Mouse (Mus musculus): ENCODE measurements around the gene Ly9. TPM values are rescaled to one million over a fixed set of nuclear protein-coding genes. Genes with fewer than 3 reads are reported as not detected.

Gene Ly9
- polyA plus RNA-seq, 2 experiments from 2014 or later = 45.6 to 82.3 TPM

DNA sequence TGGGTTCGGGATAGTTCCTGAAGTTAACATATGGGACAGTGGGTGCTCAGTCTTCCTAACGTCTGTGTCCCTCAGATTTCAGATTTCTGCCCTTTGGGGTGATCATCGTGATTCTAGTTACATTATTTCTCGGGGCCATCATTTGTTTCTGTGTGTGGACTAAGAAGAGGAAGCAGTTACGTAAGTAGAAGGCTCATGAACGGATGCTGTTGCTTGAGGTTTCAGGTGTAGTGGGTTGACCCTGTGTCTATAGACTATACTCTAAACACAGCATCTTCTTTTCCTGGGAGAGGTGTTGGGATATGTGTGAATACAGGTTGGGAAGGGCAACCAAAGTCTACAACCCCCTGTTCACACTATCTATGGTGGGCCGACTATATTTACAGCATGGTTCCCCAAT is 30.0 kb downstream of the Ly9 start:
- ATAC-seq = no peak

DNA sequence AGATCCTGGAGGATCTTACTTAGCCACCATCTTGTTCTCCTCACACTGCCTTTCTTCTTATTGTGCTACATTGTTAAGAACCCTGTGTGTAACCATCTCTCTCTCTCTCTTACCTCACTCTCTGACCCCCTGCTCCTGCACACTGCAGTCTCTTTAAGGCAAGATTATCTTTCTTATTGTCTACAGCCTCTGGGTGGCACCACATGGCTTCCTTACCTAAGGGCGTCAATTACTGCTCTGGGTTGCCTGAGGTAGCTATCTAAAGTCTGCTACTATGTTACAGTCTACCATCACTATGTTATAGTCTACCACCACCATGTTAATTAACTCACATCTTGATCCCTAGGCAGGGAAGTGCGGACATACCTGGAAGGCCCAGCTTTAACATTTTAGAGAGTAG is 38.8 kb downstream of the Ly9 start:
- ATAC-seq = no peak

DNA sequence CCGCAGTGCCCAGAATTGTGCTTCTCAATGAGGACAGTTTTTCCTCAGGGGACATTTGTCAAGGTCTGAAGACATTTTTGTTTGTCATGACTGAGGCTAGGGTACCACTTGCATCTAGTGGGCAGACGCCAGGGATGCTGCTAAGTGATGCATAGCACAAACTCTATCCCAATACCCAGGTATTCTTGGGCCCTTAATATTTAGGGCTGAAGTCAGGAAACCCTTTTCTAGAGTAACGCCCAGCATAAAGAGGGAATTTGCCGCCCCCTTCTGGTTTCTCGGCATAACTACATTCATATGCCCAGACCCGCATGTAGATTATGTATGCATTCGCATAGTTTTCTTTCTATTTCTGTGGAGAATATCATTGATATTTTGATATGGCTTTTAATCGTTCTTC is 40.4 kb downstream of the Ly9 start:
- peak; percentile 71 for ATAC-seq

DNA sequence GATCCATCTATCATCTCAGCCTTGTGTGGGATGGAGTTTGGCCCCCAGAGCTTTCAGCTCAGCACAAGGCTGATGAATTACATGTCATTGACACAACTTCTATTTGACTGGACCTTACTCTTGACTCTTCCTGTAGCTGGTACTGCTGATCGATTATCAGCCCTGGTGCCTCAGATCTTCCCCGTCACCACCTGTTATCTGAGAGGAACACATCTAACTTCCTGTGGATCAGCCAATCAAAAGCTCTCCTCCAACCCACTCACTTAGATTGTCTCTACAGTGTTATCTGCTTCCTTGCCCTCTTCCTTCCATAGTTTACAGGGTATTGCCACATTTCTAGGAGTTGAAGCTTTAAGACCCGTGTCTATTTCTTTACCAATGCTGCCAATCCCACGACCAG is 41.3 kb downstream of the Ly9 start:
- peak; percentile 21 for ATAC-seq

DNA sequence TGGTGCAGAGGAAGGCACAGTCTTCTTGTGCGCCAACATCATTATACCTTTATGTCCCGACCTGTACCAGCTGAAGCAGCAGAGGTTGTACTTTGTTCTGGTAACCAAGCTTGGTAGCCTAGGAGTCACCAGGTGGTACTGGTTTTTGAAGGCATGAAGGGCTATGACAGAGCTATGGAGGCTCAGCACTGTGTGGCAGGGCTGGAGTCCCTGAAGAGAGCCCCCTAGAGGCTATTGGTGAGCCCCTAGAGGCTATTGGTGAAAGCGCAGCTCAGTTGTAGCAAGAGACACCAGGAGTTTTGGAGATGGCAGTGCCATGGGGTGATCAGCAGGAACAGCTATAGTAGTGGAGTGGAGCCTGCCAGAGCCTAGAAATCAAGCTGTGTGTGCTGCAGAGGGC is 43.0 kb downstream of the Ly9 start:
- ATAC-seq = peak; percentile 73

DNA sequence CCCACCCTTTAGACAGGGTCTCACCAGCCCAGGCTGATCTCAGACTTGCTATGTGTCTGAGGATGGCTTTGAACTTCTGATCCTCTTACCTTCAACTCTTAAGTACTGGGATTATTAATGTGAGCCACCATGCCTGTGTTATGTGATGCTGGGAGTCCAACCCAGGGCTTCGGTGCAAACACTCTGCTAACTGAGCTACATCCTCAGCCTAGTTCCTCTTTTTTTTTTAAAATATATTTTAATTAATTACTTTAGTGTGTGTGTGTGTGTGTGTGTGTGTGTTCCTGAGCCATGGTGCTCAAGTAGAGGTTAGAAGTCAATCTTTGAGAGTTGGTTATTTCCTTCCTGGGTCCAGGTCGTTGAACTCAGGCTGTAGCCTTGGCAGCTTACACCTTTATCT is 44.2 kb downstream of the Ly9 start:
- no peak for ATAC-seq

DNA sequence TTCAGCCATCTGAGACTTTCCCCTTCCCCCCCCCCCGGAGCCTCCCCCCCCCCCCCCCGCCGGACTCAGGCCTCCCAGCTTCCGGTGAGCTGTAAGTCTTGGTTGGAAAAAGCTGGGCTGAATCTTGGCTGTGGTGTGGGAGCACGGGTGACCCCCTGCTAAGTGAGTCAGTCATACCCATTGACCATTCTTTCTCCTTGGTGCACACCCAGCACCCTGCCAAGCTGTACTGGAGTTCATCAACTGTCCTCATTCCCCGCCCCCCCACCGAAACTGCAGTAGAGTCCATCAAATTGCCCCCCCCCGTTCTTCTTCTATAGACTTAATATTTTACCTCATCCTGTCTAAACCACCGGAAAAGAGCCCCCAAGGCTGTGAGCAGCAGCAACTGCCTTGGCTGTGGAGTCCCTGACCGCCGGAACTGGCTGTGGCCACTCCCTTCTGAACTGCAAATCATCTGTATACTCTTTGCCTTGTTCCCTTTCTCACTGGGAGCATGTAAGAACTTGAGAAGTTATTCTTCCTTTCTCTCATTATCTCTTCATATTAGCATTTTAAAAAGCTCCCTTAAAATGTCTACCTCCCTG is 45.5 kb downstream of the Ly9 start:
- ATAC-seq = no peak

DNA sequence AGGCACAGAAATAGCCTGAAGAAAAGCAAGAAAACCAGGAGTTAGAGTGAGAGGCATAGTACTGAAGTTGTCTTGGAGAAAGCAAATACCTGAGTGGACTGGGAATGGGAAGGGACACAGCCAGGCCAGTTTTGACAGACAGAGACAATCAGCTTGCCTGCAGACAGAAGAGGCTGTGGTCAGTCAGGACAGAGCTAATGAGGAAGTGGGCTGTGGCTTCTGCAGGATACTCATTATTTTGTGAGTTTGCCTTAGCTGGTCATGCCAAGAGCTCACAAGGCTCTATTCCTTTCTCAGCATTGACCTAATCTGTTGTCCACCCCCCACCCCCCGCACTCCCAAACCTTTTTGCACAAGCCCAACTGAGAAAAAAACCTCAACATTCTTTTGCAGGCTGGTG is 46.0 kb downstream of the Ly9 start:
- no peak for ATAC-seq

DNA sequence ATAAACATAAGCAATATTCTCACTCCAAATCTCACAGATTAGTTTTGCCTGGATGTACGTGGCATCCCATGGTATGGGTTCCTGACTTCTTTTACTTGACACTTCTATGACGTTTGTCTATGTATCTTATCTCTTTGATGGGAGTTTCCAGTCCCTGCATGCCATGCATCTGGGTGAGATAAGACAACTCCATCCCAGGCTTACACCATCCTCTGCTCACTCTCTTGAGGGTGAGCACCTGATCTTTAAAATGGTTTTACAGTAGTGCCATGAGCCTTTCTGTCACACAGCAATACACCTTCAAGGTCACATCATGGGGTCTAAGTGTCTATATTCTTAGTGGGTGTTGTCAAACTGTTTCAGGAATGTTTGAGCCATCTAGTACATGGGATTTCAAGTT is 46.9 kb downstream of the Ly9 start:
- ATAC-seq = no peak

DNA sequence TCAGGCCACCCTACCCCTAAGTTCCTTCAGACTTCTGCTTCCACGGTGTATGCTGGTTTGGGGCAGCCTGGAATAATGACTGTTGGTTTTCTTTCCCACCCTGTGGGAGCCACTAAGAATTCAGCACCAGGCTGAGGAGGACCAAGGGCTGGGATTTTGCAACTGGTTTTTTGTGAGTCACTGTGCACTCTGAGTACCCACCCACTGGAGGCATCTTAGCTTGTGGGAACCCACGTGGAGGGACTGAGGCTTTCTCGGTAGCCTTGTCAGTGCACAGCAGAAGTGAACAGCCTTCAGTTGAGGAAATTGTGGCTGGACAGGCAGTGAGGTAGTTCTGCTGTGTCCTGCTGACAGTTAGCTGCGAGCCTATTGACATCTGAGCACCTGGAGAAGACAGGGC is 48.3 kb downstream of the Ly9 start, which contains the start of gene Cd244a:
Cd244a (plus strand) TSS at position 296 of the 400 bp plus-strand sequence.
- ATAC-seq = no peak

DNA sequence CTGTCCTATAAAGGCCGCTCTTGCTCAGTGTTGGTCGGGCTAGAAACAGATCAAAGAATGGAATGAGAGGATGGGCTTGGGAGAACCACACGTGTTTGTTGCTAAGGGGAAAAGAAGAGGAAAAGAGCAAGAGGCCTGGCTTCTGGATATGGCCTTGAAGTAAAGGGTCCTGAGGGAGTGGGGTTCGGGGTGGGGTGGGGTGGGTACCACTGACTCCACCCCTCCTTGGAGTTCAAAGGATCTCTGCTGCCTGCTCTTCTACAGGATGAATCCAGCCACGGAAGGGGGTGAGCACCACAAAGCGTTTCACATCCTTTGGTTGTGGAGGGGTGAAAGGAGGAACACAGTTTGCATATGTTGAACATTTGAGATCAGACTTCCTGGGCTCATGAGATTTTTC is 48.8 kb downstream of the Ly9 start:
- no peak for ATAC-seq

DNA sequence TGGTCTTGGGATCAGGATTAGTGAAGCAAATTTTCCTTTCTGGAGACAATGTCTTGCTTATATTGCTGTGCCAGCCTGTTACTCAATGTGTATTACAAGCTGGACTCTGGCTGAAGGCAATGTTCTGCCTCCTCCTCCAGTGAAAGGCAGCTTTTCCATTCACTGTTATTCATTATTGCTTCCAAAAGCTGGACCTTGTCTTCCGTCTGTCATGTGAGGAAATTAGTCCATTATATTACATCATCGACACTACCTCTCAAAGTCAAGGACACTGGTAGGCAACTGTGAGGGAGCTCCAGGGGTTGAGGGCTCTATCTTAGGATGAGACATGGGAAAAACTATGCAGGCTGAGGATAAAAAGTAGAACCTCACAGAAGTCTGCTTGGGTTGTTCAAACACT is 50.8 kb downstream of the Ly9 start:
- no peak for ATAC-seq

DNA sequence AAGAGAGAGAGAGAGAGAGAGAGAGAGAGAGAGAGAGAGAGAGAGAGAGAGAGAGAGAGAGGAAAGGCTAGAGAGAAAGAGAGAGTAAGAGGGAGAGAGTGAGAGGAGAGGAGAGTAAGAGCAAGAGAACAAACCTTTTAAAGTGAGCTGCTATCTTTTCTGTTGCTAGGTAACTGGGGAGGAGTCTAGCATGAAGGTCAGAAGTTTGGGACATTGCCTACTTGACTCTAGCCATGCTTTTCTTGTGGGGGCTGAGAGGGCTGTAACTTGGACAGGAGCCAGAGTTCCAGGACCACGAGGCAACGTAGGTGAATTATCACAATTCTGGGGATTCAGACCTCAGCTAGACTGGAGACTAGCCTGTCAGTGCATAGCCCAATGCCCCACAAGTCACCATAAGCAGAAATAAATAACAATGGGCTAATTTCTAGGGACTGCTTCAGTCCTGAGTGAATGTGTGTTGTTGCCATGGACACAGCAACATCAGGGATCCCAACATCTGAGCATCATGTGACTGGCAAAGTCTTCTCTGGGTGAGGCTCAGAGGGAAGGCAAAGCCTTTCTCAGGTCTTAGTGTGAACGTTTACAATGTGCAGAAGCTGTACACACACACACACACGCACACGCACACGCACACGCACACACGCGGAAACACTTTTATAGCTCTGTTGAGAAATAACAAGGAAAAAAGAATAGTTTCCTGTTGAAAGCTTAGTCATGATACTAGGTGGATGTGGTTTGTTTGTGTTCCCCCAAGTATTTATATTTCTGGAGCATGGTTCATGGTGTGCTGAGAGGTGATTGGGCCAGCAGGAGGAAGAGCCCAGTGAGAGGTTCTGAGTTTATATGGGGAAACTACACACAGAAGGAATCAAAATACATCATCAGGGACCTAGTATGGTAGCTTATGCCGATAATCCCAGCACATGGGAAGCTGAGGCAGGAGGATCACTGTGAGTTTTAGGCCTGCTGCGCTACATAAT is 53.6 kb downstream of the Ly9 start:
- ATAC-seq = no peak

DNA sequence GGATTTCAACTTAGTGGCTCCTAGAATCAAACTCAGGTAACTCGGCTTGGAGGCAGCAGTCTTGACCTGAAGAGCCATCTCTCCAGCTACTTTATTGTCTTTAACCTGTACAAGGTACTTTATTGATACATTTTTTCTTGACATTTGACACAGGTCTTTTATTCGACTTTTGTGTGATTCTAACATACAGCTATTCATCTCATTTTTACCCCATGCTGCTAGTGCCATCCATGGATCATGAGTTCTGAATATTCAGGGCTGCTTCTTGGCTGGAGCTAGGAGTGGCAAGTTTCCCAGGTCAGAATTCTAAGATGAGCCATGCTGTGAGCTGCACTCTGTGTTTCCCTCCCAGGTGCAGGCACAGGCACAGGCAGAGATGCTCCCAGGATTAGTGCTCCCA is 55.0 kb downstream of the Ly9 start:
- no peak for ATAC-seq

DNA sequence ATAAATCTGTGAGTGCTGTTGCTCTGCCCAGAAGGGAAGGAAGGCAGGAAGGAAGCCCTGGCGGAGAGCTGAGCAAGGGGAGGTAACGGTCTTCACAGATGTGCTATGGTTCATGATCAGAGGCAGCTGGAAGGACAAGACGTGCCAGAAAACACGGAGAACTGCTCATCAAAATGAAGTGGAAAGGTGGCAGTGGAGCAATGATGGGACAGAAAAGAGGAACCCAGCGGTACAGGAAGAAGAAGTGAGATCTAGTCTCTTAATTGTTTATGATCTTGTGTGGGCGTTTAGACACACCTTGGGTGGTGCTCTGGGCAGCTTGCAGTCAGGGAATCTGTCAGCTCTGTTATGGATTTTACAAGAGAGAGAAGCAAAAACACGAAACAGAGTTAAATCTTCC is 55.9 kb downstream of the Ly9 start:
- no peak for ATAC-seq

DNA sequence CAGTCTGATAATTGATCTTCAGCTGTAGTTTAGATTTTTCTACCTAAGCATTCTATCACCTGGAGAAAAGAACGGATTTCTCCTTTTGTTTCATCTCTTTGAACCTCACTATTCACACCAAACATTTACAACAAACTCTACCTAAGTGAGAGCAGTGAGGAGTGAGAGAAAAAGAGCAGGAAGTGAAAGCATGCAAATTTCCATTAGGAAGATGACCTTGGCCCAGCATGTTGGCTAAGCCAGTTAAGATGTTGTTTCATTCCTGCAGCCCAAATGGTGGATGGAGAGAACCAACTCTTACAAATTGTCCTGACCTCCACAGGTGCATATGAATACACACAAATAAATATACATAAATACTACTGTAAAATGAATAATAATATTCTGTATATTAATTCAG is 66.5 kb downstream of the Ly9 start:
- ATAC-seq = no peak

Other genes starting within 250 kb of the Ly9 start
- gene Klhdc9, start 246.6 kb downstream of the Ly9 start, polyA plus RNA-seq (2017; shearing (Covaris generic)) = under 1 TPM in 1 of 2 experiments, not detected in 1; 0.48 TPM
- gene Nectin4, start 237.3 kb downstream of the Ly9 start, polyA plus RNA-seq (2017; shearing (Covaris generic)) = under 1 TPM in 1 of 2 experiments, not detected in 1; 0.09 TPM
- 10 to 100 TPM; 71.7 to 78.8 TPM for gene Arhgap30, start 218.5 kb downstream of the Ly9 start, polyA plus RNA-seq (2017; shearing (Covaris generic))
- gene Usf1, start 196.1 kb downstream of the Ly9 start, polyA plus RNA-seq (2017; shearing (Covaris generic)) = 10 to 100 TPM; 41.0 to 43.1 TPM
- 1 to 10 TPM; 5.9 to 10.0 TPM for gene Tstd1, start 188.5 kb downstream of the Ly9 start, polyA plus RNA-seq (2017; shearing (Covaris generic))
- under 1 TPM in 1 of 2 experiments, not detected in 1; 0.18 TPM for gene F11r, start 169.9 kb downstream of the Ly9 start, polyA plus RNA-seq (2017; shearing (Covaris generic))
- 10 to 100 TPM in 1 of 2 experiments, 1 to 10 TPM in 1; 8.9 to 11.1 TPM for gene Alyref2, start 103.9 kb downstream of the Ly9 start, polyA plus RNA-seq (2017; shearing (Covaris generic))
- gene Itln1, start 72.1 kb downstream of the Ly9 start, polyA plus RNA-seq (2017; shearing (Covaris generic)) = not detected
- gene Cd244a, start 48.2 kb downstream of the Ly9 start, polyA plus RNA-seq (2017; shearing (Covaris generic)) = 1 to 10 TPM; 1.0 to 1.4 TPM
- gene Slamf7, start 45.6 kb upstream of the Ly9 start, polyA plus RNA-seq (2017; shearing (Covaris generic)) = 1 to 10 TPM; 4.1 to 9.4 TPM
- 100 to 1,000 TPM; 665 to 693 TPM for gene Cd48, start 74.6 kb upstream of the Ly9 start, polyA plus RNA-seq (2017; shearing (Covaris generic))
- gene Slamf1, start 159.7 kb upstream of the Ly9 start, polyA plus RNA-seq (2017; shearing (Covaris generic)) = 10 to 100 TPM; 68.6 to 72.1 TPM
- gene Cd84, start 232.3 kb upstream of the Ly9 start, polyA plus RNA-seq (2017; shearing (Covaris generic)) = 100 to 1,000 TPM; 173 to 208 TPM